Mouse (Mus musculus): ENCODE data around the gene Orc3.

DNA sequence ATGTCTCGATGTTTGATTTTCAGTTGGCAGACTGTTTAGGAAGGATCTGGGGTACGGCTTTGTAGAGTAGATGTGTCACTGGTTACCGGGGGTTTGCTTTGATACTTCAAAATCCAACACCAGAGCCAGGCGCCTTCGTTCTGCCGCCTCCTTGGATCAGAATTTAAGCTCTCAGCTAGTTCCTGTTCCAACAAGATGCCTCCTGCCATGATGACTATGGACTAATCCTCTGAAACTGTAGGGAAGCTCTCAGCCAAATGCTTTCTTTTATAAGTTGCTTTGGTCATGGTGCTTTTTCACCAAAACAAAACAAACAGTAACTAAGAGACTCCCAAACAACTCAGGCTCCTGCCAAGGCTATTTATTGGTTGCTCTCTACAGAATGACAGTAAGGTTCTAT lies 11.6 kb downstream of the Orc3 start:
- no peak for TF ChIP-seq CTCF (IDR thresholded peaks at IDR 0.05)
- TF ChIP-seq EP300 (IDR thresholded peaks at IDR 0.05): no peak
